Mouse (Mus musculus) monocyte, adult 2 months (primary cell): ENCODE results near the gene Acaa1b.

Experiments used
- DNase-seq, 2 experiments: peaks; one replicate each; pipeline ENCODE4 v3.0.0; 2022; ENCODE audit warnings: low spot score in 2 of 2, low read depth in 1 of 2

Gene Acaa1b

GRCm38 (mm10) chr9:119156278-119157201, at the start of gene Acaa1b:
Gene Acaa1b (minus strand): TSS chr9:119157093.
- DNase-seq, result peak in 1 of 2 experiments; percentile 23

GRCm38 (mm10) chr9:119206666-119207065, 49.8 kb upstream of the Acaa1b start:
- no peak for DNase-seq

GRCm38 (mm10) chr9:119205756-119206155, 48.9 kb upstream of the Acaa1b start:
- DNase-seq, result no peak

- no peak for DNase-seq
These were observed 46.7 kb upstream of the Acaa1b start for GRCm38 (mm10) chr9:119203617-119204016.

- no peak for DNase-seq
These were observed 44.8 kb upstream of the Acaa1b start for GRCm38 (mm10) chr9:119201653-119202052.

- no peak for DNase-seq
These were observed 42.4 kb upstream of the Acaa1b start for GRCm38 (mm10) chr9:119199151-119199861.

- DNase-seq, result no peak
These were observed 35.5 kb upstream of the Acaa1b start for GRCm38 (mm10) chr9:119192202-119192990.

GRCm38 (mm10) chr9:119181241-119181728, 24.4 kb upstream of the Acaa1b start:
- no peak for DNase-seq

- no peak for DNase-seq
These were observed 22.4 kb upstream of the Acaa1b start for GRCm38 (mm10) chr9:119179292-119179691.

GRCm38 (mm10) chr9:119167608-119168007, 10.7 kb upstream of the Acaa1b start:
- no peak for DNase-seq

- DNase-seq, result no peak
These were observed 8.7 kb upstream of the Acaa1b start for GRCm38 (mm10) chr9:119165548-119165947.

- DNase-seq, result no peak
These were observed 7.8 kb upstream of the Acaa1b start for GRCm38 (mm10) chr9:119164743-119165142.

- no peak for DNase-seq
These were observed 3.8 kb upstream of the Acaa1b start for GRCm38 (mm10) chr9:119160689-119161088.

GRCm38 (mm10) chr9:119158861-119159260, 2.0 kb upstream of the Acaa1b start, which contains the start of gene Gm47289:
Gene Gm47289 (plus strand): TSS chr9:119159161.
- no peak for DNase-seq

- DNase-seq, result no peak
These were observed 1.1 kb downstream of the Acaa1b start for GRCm38 (mm10) chr9:119155826-119156225.

- no peak for DNase-seq
These were observed 1.5 kb downstream of the Acaa1b start for GRCm38 (mm10) chr9:119155416-119155815.

GRCm38 (mm10) chr9:119151751-119152150, 5.1 kb downstream of the Acaa1b start:
- no peak for DNase-seq

- no peak for DNase-seq
These were observed 7.3 kb downstream of the Acaa1b start for GRCm38 (mm10) chr9:119149601-119150000.

- DNase-seq, result no peak
These were observed 10.7 kb downstream of the Acaa1b start for GRCm38 (mm10) chr9:119146098-119146770.

- DNase-seq, result no peak
These were observed 11.3 kb downstream of the Acaa1b start for GRCm38 (mm10) chr9:119145638-119146037.
